Mouse (Mus musculus) forebrain, embryonic 15.5 days (tissue): ENCODE measurements at regions not wholly inside any gene's neighbourhood (a gene's known extent, or its start where the extent isn't known, plus 50 kb on each side); places are given as distances from the start of the nearest gene placed in this dataset.
A peak's percentile ranks its signal among the peaks of the same experiment; 100 is the strongest.

Experiments used
- ATAC-seq: fragments of 200-750 bp; cut with Nextera tagmentation; replicated peaks from 2 replicates; pipeline ENCODE4 v1.8.0; 2017; ENCODE audit warnings: mild to moderate bottlenecking, moderate TSS enrichment, moderate library complexity
- H3K27ac ChIP-seq: fragments of 300-500 bp; sonication (generic); replicated peaks from 2 replicates; pipeline ENCODE4 v1.5.1; 2015; ENCODE audit warnings: mild to moderate bottlenecking, inconsistent platforms
- H3K27me3 ChIP-seq: fragments of 300-500 bp; sonication (generic); 2 replicates; pipeline ENCODE4 v1.6.1; 2015; ENCODE audit warnings: inconsistent platforms
- H3K36me3 ChIP-seq: fragments of 300-500 bp; sonication (generic); 2 replicates; pipeline ENCODE4 v1.6.1; 2015; ENCODE audit warnings: mild to moderate bottlenecking, inconsistent platforms
- H3K4me1 ChIP-seq: fragments of 300-500 bp; sonication (generic); 2 replicates; pipeline ENCODE4 v1.6.1; 2015; ENCODE audit warnings: inconsistent platforms
- H3K4me2 ChIP-seq: fragments of 300-500 bp; sonication (generic); replicated peaks from 2 replicates; pipeline ENCODE4 v1.6.1; 2015; ENCODE audit warnings: mild to moderate bottlenecking, inconsistent platforms
- H3K4me3 ChIP-seq: fragments of 300-500 bp; sonication (generic); 2 replicates; pipeline ENCODE4 v1.5.1; 2015; ENCODE audit warnings: mild to moderate bottlenecking, inconsistent platforms
- H3K9ac ChIP-seq: fragments of 300-500 bp; sonication (generic); replicated peaks from 2 replicates; pipeline ENCODE4 v1.6.1; 2015; ENCODE audit warnings: mild to moderate bottlenecking, inconsistent platforms
- H3K9me3 ChIP-seq: fragments of 300-500 bp; sonication (generic); 2 replicates; pipeline ENCODE4 v1.6.1; 2016; ENCODE audit warnings: inconsistent platforms
- WGBS: fragments of 180-500 bp; shearing (Covaris S2); methylation state at CpG from one replicate; pipeline ENCODE4 v1.1.7; 2015; ENCODE audit warnings: mixed read lengths; 5-methylcytosine and 5-hydroxymethylcytosine counted together

DNA sequence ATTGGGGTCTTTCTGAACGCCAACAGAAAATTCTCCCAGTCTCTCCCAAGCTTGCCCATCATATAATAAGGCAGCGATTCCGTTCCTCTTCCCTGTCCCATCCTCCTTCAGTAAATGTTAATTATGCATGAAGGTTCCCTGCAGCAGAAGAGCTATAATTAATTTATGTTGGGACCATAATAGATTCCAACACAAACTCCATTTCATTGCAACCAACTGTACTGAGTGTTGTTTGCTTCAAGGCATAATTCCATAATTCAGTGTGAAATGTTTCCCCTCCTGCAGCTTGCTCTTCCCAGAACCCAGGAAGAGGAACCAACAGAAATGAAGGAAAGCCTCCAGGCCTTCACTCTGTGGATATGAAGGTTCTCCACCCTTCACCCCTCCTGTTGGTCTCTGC lies 129.0 kb upstream of the B3gat1 start:
- Histone ChIP-seq H3K36me3 (no peaks in the 10 kb centered on the region), H3K4me3 (no peak overlapping the region), H3K4me1 (no peaks in the 10 kb centered on the region), H3K27ac (no peak overlapping the region), H3K9ac (no peak overlapping the region), H3K4me2 (no peak overlapping the region), H3K9me3 (no peaks in the 10 kb centered on the region), H3K27me3 (no peaks in the 10 kb centered on the region)
- WGBS, result 77% methylated on average over 3 of the region's 3 CpGs
- no peak for ATAC-seq

DNA sequence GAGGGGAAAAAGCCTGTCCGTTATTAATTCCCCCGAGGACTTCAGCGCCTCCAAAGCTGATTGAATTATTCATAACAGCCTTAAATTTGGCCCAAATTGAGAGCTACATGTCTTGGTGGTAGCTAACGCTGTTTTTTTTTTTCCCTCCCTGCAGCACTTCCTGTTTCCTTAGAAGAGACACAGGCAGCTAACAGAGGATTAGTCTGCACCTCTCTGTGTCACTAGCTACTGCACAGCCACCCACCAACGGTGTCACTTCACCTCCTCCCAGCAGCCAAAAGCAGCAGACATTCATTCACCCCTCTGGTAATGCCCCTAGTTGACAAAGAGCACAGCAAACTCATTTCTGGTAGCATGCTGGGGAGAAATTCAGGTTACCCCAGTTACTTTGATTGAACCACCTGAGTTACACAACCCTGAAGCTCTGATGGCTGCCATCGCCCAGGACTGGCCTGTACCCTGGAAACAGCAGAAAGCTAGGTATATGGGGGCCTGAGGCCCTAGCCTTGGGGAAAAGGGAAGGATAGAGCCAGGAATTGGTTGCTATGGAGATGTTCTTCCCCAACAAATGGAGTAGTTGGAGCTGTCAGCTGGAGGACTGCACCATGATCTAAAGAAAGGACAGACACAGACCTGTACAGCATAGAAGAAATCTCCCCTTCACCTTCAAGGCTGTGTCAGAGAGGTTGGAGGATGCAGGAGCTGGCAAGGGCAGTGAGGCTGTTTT lies 121.7 kb upstream of the B3gat1 start:
- WGBS, result 61% methylated on average over 6 of the region's 6 CpGs
- H3K9me3 ChIP-seq, result no peaks in the 10 kb centered on the region
- H3K9ac ChIP-seq, result no peak overlapping the region
- no peaks in the 10 kb centered on the region for H3K27me3 ChIP-seq
- H3K27ac ChIP-seq, result no peak overlapping the region
- H3K4me1 ChIP-seq, result no peaks in the 10 kb centered on the region
- H3K4me3 ChIP-seq, result no peak overlapping the region
- no peaks in the 10 kb centered on the region for H3K36me3 ChIP-seq
- no peak overlapping the region for H3K4me2 ChIP-seq
- 0 out of 2 replicates have a peak, but pooled peaks have one; percentile 19 for ATAC-seq

DNA sequence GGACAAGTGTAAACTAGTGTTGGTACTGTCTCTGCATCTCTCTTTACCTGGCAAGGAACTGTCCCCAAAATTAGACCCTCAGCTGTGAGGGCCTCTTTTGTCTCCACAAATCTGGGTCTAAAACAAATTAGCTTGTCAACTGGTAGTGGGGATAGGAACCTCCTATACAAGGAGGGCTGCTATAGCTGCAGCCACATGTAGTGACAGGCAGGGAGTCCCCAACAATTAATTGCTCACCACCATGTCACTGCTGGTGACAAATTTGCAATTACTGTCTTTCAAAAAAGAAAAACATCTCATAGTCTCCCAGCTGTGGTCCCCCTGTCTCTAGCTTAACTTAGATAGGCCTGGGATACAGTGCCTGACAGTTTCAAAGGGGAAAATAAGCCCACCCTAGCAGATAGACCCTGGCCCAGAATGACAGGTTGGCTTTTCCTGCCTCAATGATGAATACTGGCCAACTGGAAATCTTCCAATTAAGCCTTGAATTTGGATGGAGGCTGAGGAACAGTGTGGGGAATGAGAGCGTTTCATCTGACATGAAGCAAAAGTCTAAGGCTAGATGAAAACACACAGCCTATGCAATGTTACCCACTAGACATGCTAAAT lies 110.6 kb upstream of the B3gat1 start:
- peak; percentile 94 for ATAC-seq

DNA sequence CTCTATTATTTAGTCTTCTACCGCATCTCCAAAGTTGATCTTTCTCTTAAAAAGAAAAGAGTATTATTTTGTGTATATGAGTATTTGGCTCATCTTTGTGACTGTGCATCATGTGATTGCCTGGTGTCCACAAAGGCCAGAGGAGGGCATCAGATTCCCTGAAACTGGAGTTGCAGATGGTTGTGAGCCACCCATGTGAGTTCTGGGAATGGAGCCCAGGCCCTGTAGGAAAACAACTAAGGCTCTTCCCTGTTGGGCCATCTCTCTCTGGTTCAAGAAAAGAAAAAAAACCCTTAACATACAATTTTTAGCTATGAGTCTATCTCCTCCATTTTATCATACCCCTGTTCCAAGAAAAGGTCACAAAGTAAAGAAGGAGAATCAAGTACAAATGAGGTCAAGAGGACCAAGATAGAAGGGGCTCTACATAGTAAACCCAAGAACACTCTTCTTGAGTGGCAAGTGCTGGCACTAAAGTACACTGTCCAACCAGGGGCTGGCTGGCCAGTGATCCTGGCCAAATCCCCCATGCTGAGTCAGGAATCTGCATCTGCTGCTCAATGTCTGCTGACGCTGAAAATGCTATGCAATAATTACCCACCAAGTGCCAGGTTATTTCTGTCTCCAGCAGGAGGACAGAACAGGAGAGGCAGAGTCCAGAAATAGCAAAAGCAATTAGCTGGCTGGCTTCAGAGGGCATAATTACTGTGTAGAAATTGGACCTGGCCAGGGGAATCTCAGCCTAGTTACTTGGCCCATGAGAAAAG lies 108.2 kb upstream of the B3gat1 start:
- Histone ChIP-seq H3K36me3 (no peaks in the 10 kb centered on the region), H3K27me3 (no peaks in the 10 kb centered on the region), H3K9ac (no peak overlapping the region), H3K4me3 (no peak overlapping the region), H3K4me2 (no peak overlapping the region), H3K27ac (no peak overlapping the region), H3K4me1 (peaks cover 2% of the 10 kb centered on the region; the same call in 1 of the 2 replicates), H3K9me3 (no peaks in the 10 kb centered on the region)
- no peak for ATAC-seq
- 67% methylated on average over 2 of the region's 2 CpGs for WGBS

More for the DNA sequence above, 110.6 kb upstream of the B3gat1 start:
- Histone ChIP-seq H3K36me3 (no peaks in the 10 kb centered on the region), H3K27me3 (no peaks in the 10 kb centered on the region), H3K9ac (no peak overlapping the region), H3K4me1 (peaks cover 2% of the 10 kb centered on the region; the same call in 1 of the 2 replicates), H3K9me3 (no peaks in the 10 kb centered on the region), H3K27ac (no peak overlapping the region), H3K4me3 (no peak overlapping the region), H3K4me2 (no peak overlapping the region)
- 28% methylated on average over 1 of the region's 1 CpGs for WGBS

DNA sequence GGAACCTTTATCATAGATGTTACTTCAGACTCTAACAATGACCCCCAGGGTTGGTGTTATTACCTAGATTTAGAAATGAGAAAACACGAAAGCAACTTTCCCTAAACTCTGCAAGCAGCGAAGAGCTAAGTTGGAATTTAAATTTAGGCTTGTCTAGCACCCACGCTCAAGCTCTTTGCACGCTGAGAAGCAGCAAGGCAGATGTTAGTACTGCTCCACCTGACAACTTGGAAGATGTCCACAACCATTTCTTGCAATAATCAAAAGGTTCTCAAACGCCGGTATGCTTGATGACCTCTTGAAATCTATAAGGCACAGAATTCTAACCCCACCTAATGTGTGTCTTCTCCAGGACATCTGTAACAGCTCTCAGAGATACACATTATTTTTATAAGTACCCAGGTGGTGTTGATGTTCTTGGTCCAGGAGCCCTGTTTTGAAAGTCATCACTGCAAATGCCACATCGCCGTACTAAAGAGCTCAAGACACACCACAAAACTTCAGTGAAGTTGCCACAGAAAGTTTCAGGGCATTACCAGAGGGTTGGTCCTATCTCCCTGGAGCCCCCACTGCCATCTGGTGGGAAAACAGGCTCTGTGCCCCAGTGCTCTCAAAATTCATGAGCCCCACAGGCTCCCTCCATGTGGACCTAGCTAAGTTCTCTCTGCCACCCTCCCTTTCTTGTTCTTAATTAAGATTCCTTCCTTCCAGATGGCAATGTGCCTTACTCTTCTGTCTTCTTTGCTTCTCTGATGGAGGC lies 100.5 kb upstream of the B3gat1 start:
- Histone ChIP-seq H3K9me3 (no peaks in the 10 kb centered on the region), H3K4me1 (no peaks in the 10 kb centered on the region), H3K4me2 (no peak overlapping the region), H3K4me3 (no peak overlapping the region), H3K36me3 (no peaks in the 10 kb centered on the region), H3K27me3 (no peaks in the 10 kb centered on the region), H3K27ac (no peak overlapping the region), H3K9ac (no peak overlapping the region)
- 91% methylated on average over 8 of the region's 8 CpGs for WGBS
- no peak for ATAC-seq

DNA sequence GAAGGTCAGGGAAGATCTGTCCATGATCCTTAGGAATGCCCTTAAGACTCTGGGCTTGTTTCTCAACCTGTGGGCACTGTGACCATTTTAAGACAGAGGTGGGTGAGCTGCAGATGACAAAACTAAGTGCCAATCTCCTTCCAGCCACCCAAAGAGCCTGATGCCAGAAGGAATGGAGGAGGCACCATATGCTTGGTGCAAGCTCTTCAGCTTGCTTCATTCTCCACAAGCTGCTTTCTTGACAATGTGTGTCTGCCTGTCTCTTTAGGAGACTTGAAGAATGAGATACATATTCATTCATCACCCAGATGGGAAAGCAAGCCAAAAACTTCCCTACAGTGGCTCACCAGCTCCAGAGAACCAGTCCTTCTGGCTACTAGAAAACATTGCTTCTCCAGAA lies 98.3 kb upstream of the B3gat1 start:
- no peak overlapping the region for H3K4me2 ChIP-seq
- ATAC-seq, result no peak
- no peaks in the 10 kb centered on the region for H3K36me3 ChIP-seq
- no peaks in the 10 kb centered on the region for H3K9me3 ChIP-seq
- H3K9ac ChIP-seq, result no peak overlapping the region
- H3K4me1 ChIP-seq, result no peaks in the 10 kb centered on the region
- no peak overlapping the region for H3K27ac ChIP-seq
- H3K4me3 ChIP-seq, result no peak overlapping the region
- H3K27me3 ChIP-seq, result no peaks in the 10 kb centered on the region

DNA sequence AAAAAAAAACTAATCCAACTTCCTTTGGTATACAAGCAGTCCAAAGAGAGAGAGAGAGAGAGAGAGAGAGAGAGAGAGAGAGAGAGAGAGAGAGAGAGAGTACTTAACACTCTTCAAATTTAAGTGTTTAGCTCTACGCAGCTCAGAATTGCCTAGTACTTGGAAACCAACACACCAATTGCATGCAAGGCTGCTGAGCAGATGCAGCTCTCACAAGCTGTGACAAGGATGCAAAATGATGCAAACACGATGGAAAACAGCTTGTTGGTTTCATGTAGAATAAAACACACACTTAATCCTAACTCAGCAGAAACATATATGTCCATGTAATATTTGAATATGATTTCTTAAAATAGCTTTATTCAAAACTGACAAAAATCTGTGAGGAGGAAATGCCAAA lies 94.9 kb upstream of the B3gat1 start:
- 69% methylated on average over 2 of the region's 2 CpGs for WGBS
- Histone ChIP-seq H3K27ac (no peak overlapping the region), H3K36me3 (no peaks in the 10 kb centered on the region), H3K9me3 (no peaks in the 10 kb centered on the region), H3K4me3 (no peak overlapping the region), H3K4me1 (no peaks in the 10 kb centered on the region), H3K4me2 (no peak overlapping the region), H3K27me3 (no peaks in the 10 kb centered on the region), H3K9ac (no peak overlapping the region)
- no peak for ATAC-seq

DNA sequence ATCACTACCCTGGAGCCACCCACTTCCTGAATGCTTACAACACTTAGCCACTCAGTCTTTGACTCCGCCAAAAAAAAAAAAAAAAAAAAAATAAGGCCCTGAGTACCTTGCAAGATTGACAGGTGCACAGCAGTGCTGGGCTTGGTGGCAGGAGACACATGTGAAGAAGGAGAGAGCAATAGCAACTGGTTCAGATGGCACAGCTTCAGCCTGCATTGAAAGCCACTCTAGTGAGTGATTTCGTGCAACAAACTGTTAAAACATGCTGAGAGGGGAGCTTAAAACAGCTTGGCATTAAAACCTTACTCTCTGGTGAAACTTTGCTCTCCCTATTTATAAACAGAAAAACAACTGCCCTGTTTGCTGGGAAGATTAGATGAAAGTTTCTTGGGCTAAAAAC lies 91.2 kb upstream of the B3gat1 start:
- H3K27me3 ChIP-seq, result no peaks in the 10 kb centered on the region
- no peaks in the 10 kb centered on the region for H3K9me3 ChIP-seq
- H3K4me3 ChIP-seq, result no peak overlapping the region
- WGBS, result 48% methylated on average over 2 of the region's 2 CpGs
- no peaks in the 10 kb centered on the region for H3K36me3 ChIP-seq
- H3K4me1 ChIP-seq, result no peaks in the 10 kb centered on the region
- H3K4me2 ChIP-seq, result no peak overlapping the region
- peak; percentile 48 for ATAC-seq
- H3K9ac ChIP-seq, result no peak overlapping the region
- H3K27ac ChIP-seq, result no peak overlapping the region

DNA sequence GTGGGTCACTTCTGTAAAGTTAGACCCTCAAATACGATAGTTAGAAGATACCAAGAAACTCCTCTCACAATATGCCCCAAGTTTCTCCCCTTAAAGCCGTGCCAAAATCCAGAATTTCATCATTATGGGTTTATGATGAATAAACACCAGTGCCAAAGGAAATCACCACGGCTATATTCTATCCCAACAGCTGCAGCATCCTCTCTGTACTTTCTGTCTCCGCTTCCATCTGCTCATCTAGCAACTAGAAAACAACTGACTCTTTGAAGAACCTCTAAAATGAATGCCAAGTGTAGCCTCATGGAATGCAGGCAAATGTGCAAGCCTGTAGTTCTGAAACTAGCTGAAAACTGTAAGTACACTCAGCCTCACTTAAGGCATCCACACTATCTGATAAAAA lies 90.7 kb upstream of the B3gat1 start:
- Histone ChIP-seq H3K4me2 (no peak overlapping the region), H3K9ac (no peak overlapping the region), H3K27me3 (no peaks in the 10 kb centered on the region), H3K4me3 (no peak overlapping the region), H3K9me3 (no peaks in the 10 kb centered on the region), H3K27ac (no peak overlapping the region), H3K36me3 (no peaks in the 10 kb centered on the region), H3K4me1 (no peaks in the 10 kb centered on the region)
- WGBS, result 74% methylated on average over 4 of the region's 4 CpGs
- no peak for ATAC-seq

DNA sequence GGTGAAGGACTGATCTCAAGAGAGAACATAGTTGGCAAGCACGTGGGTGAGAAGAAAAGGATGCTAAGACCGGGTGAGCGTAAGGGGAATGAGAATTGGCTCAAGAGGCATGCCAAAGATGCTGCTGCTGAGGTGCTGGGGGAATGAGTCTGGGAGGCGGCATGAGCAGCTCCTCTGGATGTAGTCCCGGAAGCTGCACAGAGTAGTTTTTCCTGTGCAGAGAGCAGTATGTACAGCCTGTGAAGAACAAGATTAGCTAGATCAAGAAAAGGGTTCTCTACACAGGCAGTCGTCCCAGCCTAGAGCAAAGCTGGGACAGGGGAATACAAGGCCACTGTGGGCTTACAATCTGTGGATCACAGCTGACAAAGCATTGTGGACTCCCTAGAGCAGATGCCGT lies 84.0 kb upstream of the B3gat1 start:
- Histone ChIP-seq H3K9me3 (no peaks in the 10 kb centered on the region), H3K36me3 (no peaks in the 10 kb centered on the region), H3K9ac (no peak overlapping the region), H3K27ac (no peak overlapping the region), H3K4me1 (no peaks in the 10 kb centered on the region), H3K4me3 (no peak overlapping the region), H3K4me2 (no peak overlapping the region), H3K27me3 (no peaks in the 10 kb centered on the region)
- no peak for ATAC-seq
- WGBS, result 76% methylated on average over 7 of the region's 7 CpGs

DNA sequence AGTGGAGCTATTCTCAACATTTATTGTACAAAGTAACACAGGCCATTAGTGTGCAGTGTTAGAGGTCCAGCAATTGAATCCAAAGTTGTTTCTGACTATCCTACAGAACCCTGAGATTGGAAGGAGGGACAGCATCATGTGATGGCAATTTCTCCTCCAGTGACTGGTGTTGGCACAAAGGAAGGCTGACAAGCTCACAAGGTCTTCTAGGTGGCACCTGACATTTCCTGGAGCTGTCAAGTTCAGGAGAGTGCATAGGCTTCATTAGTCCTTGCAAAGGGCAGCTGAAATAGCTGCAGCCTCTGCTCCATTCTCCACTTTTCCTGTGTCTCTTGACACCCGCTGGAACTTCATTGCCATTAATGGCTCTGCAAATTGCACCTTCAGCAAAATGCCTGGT lies 80.6 kb upstream of the B3gat1 start:
- ATAC-seq, result no peak

DNA sequence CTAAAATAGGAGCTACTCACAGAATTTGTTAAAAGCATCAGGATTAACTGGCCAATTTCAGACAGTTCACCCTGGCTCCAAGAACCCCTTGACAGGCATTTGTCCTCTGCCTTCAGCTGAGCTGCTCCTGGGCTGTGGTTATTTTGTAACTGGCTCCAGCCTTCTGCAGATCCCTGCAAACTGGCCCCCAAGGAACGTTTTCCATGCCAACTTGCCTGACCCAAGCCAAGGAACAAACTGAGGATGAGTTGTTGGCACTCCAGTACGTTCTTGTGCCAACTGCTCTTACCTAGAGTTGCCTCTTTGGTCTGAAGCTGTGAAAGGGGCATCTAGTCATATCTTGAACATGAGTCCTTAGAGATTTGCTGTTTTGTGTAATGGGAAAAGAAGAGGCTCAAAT lies 74.2 kb upstream of the B3gat1 start:
- Histone ChIP-seq H3K9me3 (no peaks in the 10 kb centered on the region), H3K36me3 (no peaks in the 10 kb centered on the region), H3K4me1 (no peaks in the 10 kb centered on the region), H3K4me3 (no peak overlapping the region), H3K27ac (no peak overlapping the region), H3K27me3 (no peaks in the 10 kb centered on the region), H3K9ac (no peak overlapping the region), H3K4me2 (no peak overlapping the region)
- WGBS, result 65% methylated on average over 2 of the region's 2 CpGs
- ATAC-seq, result no peak

More for the DNA sequence above, 80.6 kb upstream of the B3gat1 start:
- 96% methylated on average over 1 of the region's 1 CpGs for WGBS
- H3K4me3 ChIP-seq, result no peak overlapping the region
- no peak overlapping the region for H3K27ac ChIP-seq
- H3K36me3 ChIP-seq, result no peaks in the 10 kb centered on the region
- no peaks in the 10 kb centered on the region for H3K4me1 ChIP-seq
- H3K9ac ChIP-seq, result no peak overlapping the region
- H3K27me3 ChIP-seq, result no peaks in the 10 kb centered on the region
- no peak overlapping the region for H3K4me2 ChIP-seq
- H3K9me3 ChIP-seq, result no peaks in the 10 kb centered on the region
